Mouse (Mus musculus) spleen, adult 2 months (tissue): Measurements from ENCODE around the gene Rptor.

ENCODE experiments used
- CTCF ChIP-seq: fragments of 200-500 bp; IDR thresholded peaks from 2 replicates; pipeline ENCODE4 v1.5.1; 2011; ENCODE audit warnings: mild to moderate bottlenecking, inconsistent platforms; ENCODE audit not compliant: insufficient read depth, insufficient read length, insufficient replicate concordance; ENCODE audit errors: extremely low read depth
- POLR2A ChIP-seq: fragments of 200-500 bp; IDR thresholded peaks from 2 replicates; pipeline ENCODE4 v1.6.1; 2011; ENCODE audit warnings: low read depth, low read length, inconsistent platforms

DNA sequence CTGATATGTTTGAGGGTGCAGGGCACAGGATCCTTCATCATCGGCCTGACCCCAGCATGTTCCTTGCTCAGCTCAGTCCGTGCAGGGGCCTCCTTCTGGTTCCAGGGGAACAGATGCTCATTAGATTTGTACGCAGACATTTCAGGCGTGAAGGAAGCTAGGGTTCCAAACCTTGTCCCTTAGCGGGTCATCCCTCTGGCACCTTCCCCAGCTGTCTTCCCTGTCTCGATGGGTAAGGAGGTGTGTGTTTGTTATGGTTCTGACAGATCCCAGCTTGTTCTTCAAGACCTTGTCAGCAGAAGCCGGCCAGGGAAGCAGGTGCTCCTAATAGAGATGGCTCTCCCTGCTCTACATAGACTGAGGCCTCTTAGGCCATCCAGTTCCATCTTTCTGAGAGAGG is 37.7 kb upstream of the Rptor start:
- no peak for TF ChIP-seq POLR2A
- no peak for TF ChIP-seq CTCF
